Mouse (Mus musculus) ES-E14 (cell line): Measurements from ENCODE around the gene Noxa1. TPM values are rescaled to one million over a fixed set of nuclear protein-coding genes. Genes with fewer than 3 reads are reported as not detected.

Source experiments
- DNase-seq: peaks from one replicate; pipeline ENCODE4 v3.0.0-alpha.2; 2013; ENCODE audit warnings: low read depth, low spot score
- H3K27ac ChIP-seq: 2 replicates; pipeline ENCODE4 v1.5.1; 2012; ENCODE audit warnings: low read depth, mild to moderate bottlenecking, low read length, moderate library complexity, mixed read lengths; ENCODE audit not compliant: poor library complexity, insufficient read depth, severe bottlenecking
- H3K36me3 ChIP-seq: 2 replicates; pipeline ENCODE4 v1.6.1; 2012; ENCODE audit warnings: mild to moderate bottlenecking, low read length, moderate library complexity, mixed read lengths; ENCODE audit not compliant: control insufficient read depth, poor library complexity, insufficient read depth, severe bottlenecking
- H3K4me1 ChIP-seq, 2 experiments: fragments of 150-350 bp in 1 of 2; sonication (generic) in 1 of 2; 2 replicates each; pipeline ENCODE4 v1.6.1; 2012; ENCODE audit warnings: low read length in 2 of 2, mild to moderate bottlenecking in 1 of 2, mixed read lengths in 1 of 2; ENCODE audit not compliant: control insufficient read depth in 2 of 2, insufficient read depth in 2 of 2, poor library complexity in 1 of 2
- H3K4me3 ChIP-seq, 2 experiments: fragments of 150-350 bp in 1 of 2; sonication (generic) in 1 of 2; 2 replicates each; pipeline ENCODE4 v1.5.1; 2012; ENCODE audit warnings: low read length in 2 of 2, low read depth in 1 of 2, mild to moderate bottlenecking in 1 of 2, mixed read lengths in 1 of 2; ENCODE audit not compliant: insufficient read depth in 1 of 2, poor library complexity in 1 of 2, severe bottlenecking in 1 of 2
- H3K9ac ChIP-seq: 2 replicates; pipeline ENCODE4 v1.6.1; 2012; ENCODE audit warnings: low read depth, mild to moderate bottlenecking, low read length, mixed read lengths; ENCODE audit not compliant: poor library complexity, insufficient read depth, severe bottlenecking
- H3K9me3 ChIP-seq: fragments of 150-350 bp; sonication (generic); 2 replicates; pipeline ENCODE4 v1.6.1; 2012; ENCODE audit warnings: low read depth, mild to moderate bottlenecking, low read length; ENCODE audit not compliant: control insufficient read depth, insufficient read depth
- CHD2 ChIP-seq: IDR thresholded peaks from 2 replicates; pipeline ENCODE4 v1.6.1; 2014; ENCODE audit warnings: mild to moderate bottlenecking, low read depth, low read length, inconsistent platforms
- HCFC1 ChIP-seq: IDR thresholded peaks from 2 replicates; pipeline ENCODE4 v1.6.1; 2012; ENCODE audit warnings: low read length, inconsistent platforms, borderline replicate concordance; ENCODE audit not compliant: insufficient read depth
- MAFK ChIP-seq: IDR thresholded peaks from 2 replicates; pipeline ENCODE4 v1.6.1; 2014; ENCODE audit warnings: mild to moderate bottlenecking, low read depth, low read length, inconsistent platforms; ENCODE audit not compliant: insufficient read depth
- ZC3H11A ChIP-seq: IDR thresholded peaks from 2 replicates; pipeline ENCODE4 v1.6.1; 2012; ENCODE audit warnings: low read depth, mild to moderate bottlenecking, inconsistent platforms, low read length, borderline replicate concordance
- ZNF384 ChIP-seq: IDR thresholded peaks from 2 replicates; pipeline ENCODE4 v1.6.1; 2012; ENCODE audit warnings: low read depth, low read length, inconsistent platforms
- in situ Hi-C, 2 experiments: fragments of 600-800 bp; cut with MboI; formaldehyde crosslinking; loops; one replicate each; pipeline ENCODE4 v1.15.1; 2025; ENCODE audit warnings: low sequenced_read_pairs in 2 of 2, inconsistent platforms in 1 of 2; ENCODE audit not compliant: unreplicated experiment in 2 of 2
- total RNA-seq: library from RNA; depleted of rRNA; stranded (reverse); fragments of 300-350 nt; gene quantifications from 2 replicates; pipeline ENCODE4 v1.2.3, GENCODE M21; 2012

The Noxa1 gene
- total RNA-seq, 1 experiment, result 0.22 TPM

GRCm38 (mm10) chr2:25080076-25080475 is 14.9 kb downstream of the Noxa1 start, which contains the start of gene Entpd8:
Entpd8 (plus strand) TSS chr2:25080304.
- in situ Hi-C loops, result no loop called here
- Histone ChIP-seq H3K36me3 (no peaks in the 10 kb centered on the region), H3K9ac (no peak within 1 kb of the TSS), H3K27ac (no peak within 1 kb of the TSS), H3K9me3 (no peaks in the 10 kb centered on the region), H3K4me1 (no peaks in the 10 kb centered on the region), H3K4me3 (no peak within 1 kb of the TSS)
- DNase-seq, result no peak
- no peak for TF ChIP-seq HCFC1
- no peak for TF ChIP-seq ZNF384
- no peak for TF ChIP-seq CHD2
- TF ChIP-seq MAFK, result no peak
- TF ChIP-seq ZC3H11A, result no peak

- Histone ChIP-seq H3K4me3 (no peak overlapping the region), H3K9me3 (no peaks in the 10 kb centered on the region), H3K4me1 (no peaks in the 10 kb centered on the region), H3K27ac (no peak overlapping the region), H3K9ac (no peak overlapping the region), H3K36me3 (no peaks in the 10 kb centered on the region)
- in situ Hi-C loops, result no loop called here
- TF ChIP-seq CHD2 (no peak), HCFC1 (no peak), ZC3H11A (no peak), ZNF384 (no peak), MAFK (no peak)
- no peak for DNase-seq
These were observed 16.0 kb downstream of the Noxa1 start for GRCm38 (mm10) chr2:25078967-25079366.

DNA sequence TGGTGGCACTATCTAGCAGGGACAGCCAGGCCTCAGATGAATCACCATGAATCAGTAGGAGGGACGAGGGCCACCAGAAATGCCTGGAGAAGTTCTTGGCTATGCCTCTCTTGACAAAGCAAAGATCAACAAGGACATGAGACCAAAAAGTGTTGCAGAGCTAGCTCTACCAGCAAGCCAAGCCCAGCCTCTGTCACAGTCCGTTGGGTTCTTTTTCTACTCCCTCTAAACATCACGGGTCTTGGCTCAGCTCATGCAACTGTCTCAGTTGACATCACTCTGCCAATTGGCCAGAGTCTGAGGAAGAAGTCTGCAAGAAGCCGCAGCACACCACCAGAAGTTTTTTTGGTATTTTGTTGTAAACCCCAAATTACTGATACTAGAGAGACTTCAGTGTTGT is 19.4 kb downstream of the Noxa1 start:
- in situ Hi-C loops, result no loop called here
- Histone ChIP-seq H3K9me3 (no peaks in the 10 kb centered on the region), H3K4me3 (no peak overlapping the region), H3K9ac (no peak overlapping the region), H3K36me3 (no peaks in the 10 kb centered on the region), H3K27ac (no peak overlapping the region), H3K4me1 (no peaks in the 10 kb centered on the region)
- no peak for DNase-seq
- no peak for TF ChIP-seq CHD2
- TF ChIP-seq ZC3H11A, result no peak
- TF ChIP-seq ZNF384, result no peak
- no peak for TF ChIP-seq MAFK
- TF ChIP-seq HCFC1, result no peak

DNA sequence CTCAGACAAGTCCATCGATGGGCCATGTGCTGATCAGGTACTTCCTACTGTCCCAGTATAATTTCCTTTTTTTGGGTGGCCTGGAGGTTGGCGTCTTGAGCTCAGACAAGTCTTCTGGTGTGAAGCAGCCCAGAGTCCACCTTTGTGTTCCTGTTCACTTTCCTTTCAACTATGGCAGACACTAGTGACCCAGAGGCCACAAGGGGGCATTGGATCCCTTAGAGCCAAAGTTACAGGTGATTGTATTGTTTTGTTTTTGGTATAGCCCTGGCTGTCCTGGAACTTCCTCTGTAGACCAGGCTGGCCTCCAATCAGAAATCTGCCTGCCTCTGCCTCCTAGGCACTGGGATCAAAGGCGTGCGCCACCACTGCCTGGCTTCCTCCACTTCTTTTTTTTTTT is 22.6 kb downstream of the Noxa1 start:
- no peak overlapping the region for H3K4me3 ChIP-seq
- no peak overlapping the region for H3K9ac ChIP-seq
- no peak for TF ChIP-seq MAFK
- in situ Hi-C loops, result no loop called here
- no peak for DNase-seq
- H3K27ac ChIP-seq, result no peak overlapping the region
- no peaks in the 10 kb centered on the region for H3K9me3 ChIP-seq
- H3K36me3 ChIP-seq, result no peaks in the 10 kb centered on the region
- H3K4me1 ChIP-seq, result no peaks in the 10 kb centered on the region

DNA sequence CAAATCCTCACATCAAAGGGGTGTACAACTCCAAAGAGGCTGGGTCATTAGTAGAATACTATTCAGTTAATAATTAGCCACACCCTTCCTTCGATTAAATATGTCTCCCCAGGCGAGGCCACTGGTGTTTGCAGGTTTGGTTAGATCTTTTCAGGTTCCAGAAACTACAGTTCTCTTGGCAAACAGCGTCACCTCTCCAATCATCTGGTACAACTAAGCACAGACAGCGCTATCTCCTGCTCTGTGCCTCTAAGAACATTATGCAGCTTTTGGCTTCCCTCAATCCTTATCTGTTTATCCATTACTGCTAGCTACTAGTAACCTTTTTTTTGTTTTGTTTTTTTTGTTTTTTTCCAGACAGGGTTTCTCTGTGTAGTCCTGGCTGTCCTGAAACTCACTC is 25.4 kb downstream of the Noxa1 start:
- in situ Hi-C loops, result no loop called here
- no peak for TF ChIP-seq MAFK
- no peak for TF ChIP-seq HCFC1
- no peak for TF ChIP-seq ZC3H11A
- TF ChIP-seq ZNF384, result no peak
- TF ChIP-seq CHD2, result no peak
- no peak for DNase-seq
- H3K36me3 ChIP-seq, result no peaks in the 10 kb centered on the region
- no peak overlapping the region for H3K27ac ChIP-seq
- H3K4me3 ChIP-seq, result no peak overlapping the region
- H3K9me3 ChIP-seq, result no peaks in the 10 kb centered on the region
- H3K9ac ChIP-seq, result no peak overlapping the region
- H3K4me1 ChIP-seq, result no peaks in the 10 kb centered on the region
